Mouse (Mus musculus) thymus, postnatal 0 days (tissue): ENCODE data around the gene Cdc20. TPM values are rescaled to one million over a fixed set of nuclear protein-coding genes. Genes with fewer than 3 reads are reported as not detected.

ENCODE experiments used
- DNase-seq: peaks from one replicate; pipeline ENCODE4 v3.0.0-alpha.2; 2015; ENCODE audit warnings: low spot score
- polyA plus RNA-seq: library from polyadenylated mRNA; unstranded; fragments of >200 nt; fragmentation: Nextera tagmentation; extraction: Ambion mirVana; gene quantifications from 2 replicates; pipeline ENCODE4 v1.2.1, GENCODE M21; 2015

The Cdc20 gene
- polyA plus RNA-seq, 1 experiment from 2014 or later = 247 TPM

DNA sequence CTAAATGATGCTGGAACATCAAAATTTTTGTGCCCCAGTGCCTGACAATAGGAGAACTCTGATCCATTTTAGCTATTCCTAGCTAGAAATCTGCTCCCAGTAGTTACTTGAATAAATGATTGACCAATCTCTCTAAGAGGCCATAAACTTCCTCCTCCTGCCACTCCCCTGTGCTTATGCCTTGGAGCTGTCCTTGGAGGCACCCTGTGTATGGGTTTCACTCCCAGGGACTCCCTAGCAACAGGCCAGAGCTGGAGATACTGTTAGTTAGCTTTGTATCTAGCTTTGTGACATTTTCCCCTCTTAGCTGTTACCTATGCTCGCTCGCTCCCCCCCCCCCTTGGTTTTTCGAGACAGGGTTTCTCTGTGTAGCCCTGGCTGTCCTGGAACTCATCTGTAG lies 15.8 kb downstream of the Cdc20 start:
- no peak for DNase-seq

- no peak for DNase-seq
Measured at GRCm38 (mm10) chr4:118417112-118417797, 19.9 kb downstream of the Cdc20 start.

DNA sequence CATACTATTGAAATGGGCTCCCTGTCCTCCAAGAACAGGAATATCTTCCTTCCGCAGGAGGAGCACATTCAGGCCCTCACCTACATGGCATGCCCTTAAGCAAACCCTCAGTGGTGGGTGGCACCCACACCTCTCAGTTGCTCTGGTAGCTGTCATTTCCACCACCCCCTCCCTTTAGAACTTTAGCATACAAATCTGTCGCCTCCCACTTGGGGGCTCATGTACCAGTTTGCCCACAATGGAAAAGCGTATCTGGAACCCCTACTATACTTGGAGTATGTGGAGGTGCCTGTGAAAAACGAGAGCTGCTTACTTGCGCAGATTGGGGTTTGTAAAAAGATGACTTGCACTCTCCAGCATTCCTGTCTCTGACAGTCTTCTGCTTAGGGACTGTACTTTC lies 20.8 kb downstream of the Cdc20 start:
- DNase-seq = no peak

GRCm38 (mm10) chr4:118415779-118416178 lies 21.4 kb downstream of the Cdc20 start:
- no peak for DNase-seq

DNA sequence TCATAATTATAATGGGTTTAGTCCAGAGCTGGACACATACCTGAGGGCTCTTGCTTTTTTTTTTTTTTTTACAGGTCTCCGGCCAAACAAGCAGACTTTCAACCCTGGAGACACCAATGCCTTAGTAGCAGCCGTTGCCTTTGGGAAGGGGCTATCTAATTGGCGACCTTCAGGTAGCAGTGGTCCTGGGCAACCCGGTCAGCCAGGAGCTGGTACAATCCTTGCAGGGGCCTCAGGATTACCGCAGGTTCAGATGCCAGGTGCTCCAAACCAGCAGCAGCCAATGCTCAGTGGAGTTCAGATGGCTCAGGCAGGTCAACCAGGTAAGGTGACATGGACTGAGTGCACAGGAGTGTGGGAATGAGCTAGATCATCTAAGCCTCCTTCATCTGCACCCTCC lies 23.6 kb downstream of the Cdc20 start:
- no peak for DNase-seq

DNA sequence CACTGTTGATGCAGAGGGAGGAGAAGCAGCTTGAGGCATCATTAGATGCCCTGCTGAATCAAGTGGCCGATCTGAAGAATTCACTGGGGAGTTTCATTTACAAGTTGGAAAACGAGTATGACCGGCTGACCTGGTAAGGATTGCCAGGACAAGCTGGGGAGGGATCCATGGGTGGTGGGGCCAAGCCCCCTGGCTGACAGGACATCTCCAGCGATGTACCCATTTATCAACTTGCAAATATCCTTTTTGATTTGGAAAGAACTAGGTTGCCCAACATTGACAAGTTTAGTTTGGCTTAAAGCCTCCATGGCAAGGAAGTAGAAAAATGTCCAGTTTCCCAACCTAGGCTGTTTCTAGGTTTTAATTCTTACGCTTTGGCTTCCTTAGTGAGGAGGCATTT lies 26.3 kb downstream of the Cdc20 start:
- DNase-seq = no peak

GRCm38 (mm10) chr4:118409142-118409900 lies 27.8 kb downstream of the Cdc20 start, which contains the start of the genes Szt2 and Med8:
Gene Szt2, minus strand, starts transcription at chr4:118409273.
Gene Med8, plus strand, starts transcription at chr4:118409337.
- DNase-seq = peak; percentile 93

GRCm38 (mm10) chr4:118402701-118403100 lies 34.5 kb downstream of the Cdc20 start:
- no peak for DNase-seq

DNA sequence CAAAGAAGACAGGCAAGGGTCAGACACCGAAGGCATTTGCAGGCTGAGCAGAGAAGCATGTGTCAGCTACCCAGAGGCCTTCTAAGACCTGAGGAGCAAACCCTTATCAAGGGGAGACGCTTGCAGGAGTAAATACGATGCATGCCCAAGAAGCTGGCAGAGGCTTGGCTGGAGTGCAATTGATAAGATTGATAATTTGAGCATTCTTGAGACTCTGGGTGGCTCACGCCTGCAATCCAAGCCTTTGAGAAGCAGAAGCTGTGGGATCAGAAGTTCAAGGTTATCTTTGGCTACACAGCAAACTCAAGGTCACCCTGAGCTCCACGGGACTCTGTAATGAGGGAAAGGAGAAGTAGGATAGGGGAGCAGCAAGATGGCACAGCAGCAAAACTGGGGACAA lies 35.2 kb downstream of the Cdc20 start:
- DNase-seq = no peak

- no peak for DNase-seq
Measured at GRCm38 (mm10) chr4:118401421-118401820, 35.7 kb downstream of the Cdc20 start.

- DNase-seq = no peak
Measured at GRCm38 (mm10) chr4:118398400-118398799, 38.8 kb downstream of the Cdc20 start.

DNA sequence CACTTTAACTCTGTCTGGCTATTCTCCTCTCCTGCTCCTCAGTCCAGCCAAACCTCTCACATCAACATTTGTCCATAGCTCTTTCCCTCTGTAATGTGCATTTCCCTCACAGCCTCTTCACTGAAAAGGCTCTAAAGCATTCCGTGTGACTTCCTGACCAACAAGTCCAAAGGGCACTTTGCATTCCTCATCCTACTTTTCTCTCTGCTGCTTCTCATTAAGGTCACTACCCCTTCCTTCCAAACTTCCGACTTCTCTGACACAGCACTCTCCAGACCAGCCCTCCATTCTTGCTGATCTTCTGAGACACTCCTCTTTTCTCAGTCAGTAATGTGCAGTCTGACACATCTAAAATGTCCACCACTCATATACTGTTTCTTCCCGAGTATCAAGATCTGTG lies 40.7 kb downstream of the Cdc20 start:
- no peak for DNase-seq

- DNase-seq = no peak
Measured at GRCm38 (mm10) chr4:118395289-118395688, 41.9 kb downstream of the Cdc20 start.

DNA sequence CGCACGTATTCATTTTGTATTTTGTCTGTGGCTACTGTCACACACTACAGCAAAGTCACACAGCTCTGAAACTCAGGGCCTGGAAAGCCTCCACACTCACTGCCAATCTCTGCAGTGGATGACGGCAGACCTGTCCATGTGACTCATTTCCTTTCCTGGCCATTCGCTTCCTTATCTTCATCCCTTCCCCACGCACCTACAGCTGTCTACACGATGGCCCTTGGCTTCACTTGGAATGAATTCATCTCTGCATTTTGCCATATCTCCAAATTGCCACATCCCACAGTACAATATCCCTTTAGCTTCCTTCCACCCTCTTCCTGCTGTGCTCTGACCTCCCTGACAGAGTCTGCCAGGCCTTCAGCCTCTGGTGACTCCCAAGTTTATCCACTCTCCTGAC lies 42.6 kb downstream of the Cdc20 start:
- no peak for DNase-seq

- no peak for DNase-seq
Measured at GRCm38 (mm10) chr4:118390146-118390545, 47.0 kb downstream of the Cdc20 start.

GRCm38 (mm10) chr4:118387316-118387715 lies 49.8 kb downstream of the Cdc20 start:
- no peak for DNase-seq

DNA sequence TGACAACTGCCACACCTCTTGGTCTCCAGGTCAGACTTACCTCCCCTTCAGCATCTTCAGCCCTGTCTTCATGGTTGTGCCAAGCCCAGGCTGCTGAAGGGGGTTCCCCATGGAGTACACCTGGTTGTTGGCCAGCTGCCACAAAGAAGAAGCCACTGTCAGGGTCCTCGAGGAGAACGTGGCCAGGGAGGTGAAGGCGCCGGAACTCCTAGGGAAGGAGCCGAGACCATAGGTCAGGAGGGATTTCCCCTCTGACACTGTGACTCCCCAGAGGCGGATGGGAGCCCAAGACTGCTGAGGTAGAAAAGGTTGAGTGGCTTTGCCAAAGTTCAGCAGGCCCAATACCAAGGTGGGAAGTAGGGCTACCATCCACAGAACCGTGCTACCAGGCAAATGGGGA lies 53.9 kb downstream of the Cdc20 start:
- no peak for DNase-seq

Other genes starting within 250 kb of the Cdc20 start
- gene Ptprf, start 145.9 kb downstream of the Cdc20 start, polyA plus RNA-seq = 32.2 and 33.7 TPM in 2 replicates
- 5.4 and 8.4 TPM in 2 replicates for gene Szt2, start 28.1 kb downstream of the Cdc20 start, polyA plus RNA-seq
- 103 and 109 TPM in 2 replicates for gene Med8, start 28.0 kb downstream of the Cdc20 start, polyA plus RNA-seq
- gene Elovl1, start 9.3 kb downstream of the Cdc20 start, polyA plus RNA-seq = 47.4 and 50.9 TPM in 2 replicates
- 0.33 and 0.39 TPM in 2 replicates for gene Mpl, start 20.2 kb upstream of the Cdc20 start, polyA plus RNA-seq
- gene Tie1, start 52.7 kb upstream of the Cdc20 start, polyA plus RNA-seq = 6.2 and 8.2 TPM in 2 replicates
- gene 2610528J11Rik, start 89.6 kb upstream of the Cdc20 start, polyA plus RNA-seq = 3.0 TPM in 2 replicates
- 0.60 and 1.1 TPM in 2 replicates for gene Tmem125, start 106.7 kb upstream of the Cdc20 start, polyA plus RNA-seq
- 0.14 and 0.15 TPM in 2 replicates for gene Cfap57, start 183.4 kb upstream of the Cdc20 start, polyA plus RNA-seq
- gene Ebna1bp2, start 183.4 kb upstream of the Cdc20 start, polyA plus RNA-seq = 209 and 229 TPM in 2 replicates
- gene Olfr62, start 221.6 kb upstream of the Cdc20 start, polyA plus RNA-seq = not detected in 2 replicates